Mouse (Mus musculus) heart, postnatal 25 days (tissue): ENCODE results near the gene Ankrd55. TPM values are rescaled to one million over a fixed set of nuclear protein-coding genes. Genes with fewer than 3 reads are reported as not detected.
"Not testable (repeated sequence)": the region's sequence is repeated elsewhere in the genome, so short reads cannot be mapped to it uniquely, and the experiment has no call there.

ENCODE experiments used
- DNase-seq: peaks from one replicate; pipeline ENCODE4 v3.0.0; 2022; ENCODE audit warnings: low spot score
- intact Hi-C: fragments of 180-260 bp; cut with DNase I; formaldehyde crosslinking; loops from one replicate; pipeline ENCODE4 v1.15.1; 2025
- total RNA-seq, 2 experiments: library from RNA; stranded (reverse); gene quantifications; 2 replicates each; pipeline ENCODE4 v1.2.3; 2021

The Ankrd55 gene
- total RNA-seq, 2 experiments from 2014 or later, result 0.25 to 0.34 TPM

GRCm38 (mm10) chr13:112426265-112427135 is 138.2 kb downstream of the Ankrd55 start:
- DNase-seq, result no peak
- intact Hi-C loops, result no loop called here

- DNase-seq, intact Hi-C loops: not testable (repeated sequence)
Observed at GRCm38 (mm10) chr13:112427136-112427470, 138.9 kb downstream of the Ankrd55 start.

GRCm38 (mm10) chr13:112427521-112427920 is 139.3 kb downstream of the Ankrd55 start:
- DNase-seq, result no peak
- intact Hi-C loops, result no loop called here

GRCm38 (mm10) chr13:112433271-112433670 is 145.0 kb downstream of the Ankrd55 start:
- intact Hi-C loops, result no loop called here
- DNase-seq, result no peak

Other genes starting within 250 kb of the Ankrd55 start
- gene Il6st, start 175.6 kb downstream of the Ankrd55 start, total RNA-seq, result 100 to 1,000 TPM; 181 to 216 TPM